In genomic region chr15:10771311-10771690, GRCm38 (mm10) we compare ENCODE assay signal across 12 mouse cellular contexts. TPM values are rescaled to one million over a fixed set of nuclear protein-coding genes. Genes with fewer than 3 reads are reported as not detected.
DNase-seq lines count a peak whose midpoint lies in the region; TF ChIP-seq lines count a peak whose summit lies in the region.
"Had no signal": no experiment of that assay in that cellular context is flagged by ENCODE, and none has a peak within 500 bp of the region (broad histone marks: within the 10 kb centered on the region; RNA-seq: fewer than 3 reads in every experiment).

No protein-coding gene starts in this region.

- no peak for TF ChIP-seq CTCF in C2C12 (IDR thresholded peaks at IDR 0.05; ENCODE audit: control insufficient read depth, insufficient read depth, insufficient read length)
- TF ChIP-seq CTCF in cerebellum, adult 2 months (IDR thresholded peaks at IDR 0.05; ENCODE audit: borderline replicate concordance, insufficient read depth, low read depth, low read length) = no peak

- H3ac ChIP-seq in C2C12 (ENCODE audit: control insufficient read depth, insufficient read length, low read depth) = no peak overlapping the region

- no peaks in the 10 kb centered on the region for H3K4me1 ChIP-seq in cerebellum, adult 2 months (ENCODE audit: control insufficient read depth, insufficient read depth, low read length)
- H3K4me1 ChIP-seq: forebrain, embryonic 15.5 days had no signal

- H3K36me3 ChIP-seq in C2C12 (ENCODE audit: control insufficient read depth, insufficient read depth) = no peaks in the 10 kb centered on the region
- H3K36me3 ChIP-seq: forebrain, embryonic 15.5 days; limb, embryonic 12.5 days had no signal

- H3K27ac ChIP-seq in cerebellum, adult 2 months (ENCODE audit: insufficient read depth, low read length) = no peak overlapping the region
- H3K27ac ChIP-seq: forebrain, embryonic 15.5 days; limb, embryonic 12.5 days had no signal

- no peaks in the 10 kb centered on the region for H3K79me2 ChIP-seq in C2C12 (ENCODE audit: control insufficient read depth, insufficient read depth)

- DNase-seq in heart, adult 11 months = peak; percentile 91
- no peak for DNase-seq in heart, adult 9 months (ENCODE audit: low spot score in 2 of 2)
- peak; percentile 15 to 25 for DNase-seq in kidney, adult 8-10 months
- peak; percentile 20 for DNase-seq in lung, postnatal 14 days
- no peak for DNase-seq in cerebellum, adult 2 months
- no peak for DNase-seq in frontal cortex, postnatal 14 days (ENCODE audit: low spot score in 2 of 2)
- DNase-seq in cerebellum, postnatal 36 days = no peak
- DNase-seq: cerebellum, adult 8-10 months had no signal

- H3K27me3 ChIP-seq in C2C12 (ENCODE audit: control insufficient read depth, insufficient read depth, insufficient read length) = no peaks in the 10 kb centered on the region
- H3K27me3 ChIP-seq in cerebellum, adult 2 months (ENCODE audit: control insufficient read depth, insufficient read depth, low read length) = no peaks in the 10 kb centered on the region
- H3K27me3 ChIP-seq: CH12.LX; forebrain, embryonic 15.5 days; limb, embryonic 12.5 days had no signal

- no peak overlapping the region for H3K4me3 ChIP-seq in C2C12 (ENCODE audit: insufficient read depth, poor library complexity, severe bottlenecking)
- no peak overlapping the region for H3K4me3 ChIP-seq in cerebellum, adult 2 months (replicated peaks; ENCODE audit: insufficient read depth, low read depth, low read length)
- H3K4me3 ChIP-seq: forebrain, embryonic 15.5 days; limb, embryonic 12.5 days had no signal

- TF ChIP-seq POLR2A in cerebellum, adult 2 months (IDR thresholded peaks at IDR 0.05; ENCODE audit: borderline replicate concordance, insufficient read depth, low read length) = no peak

- WGBS in cerebellum, adult 2 months = 52% methylated on average over 4 of the region's 4 CpGs

- H3K79me3 ChIP-seq in C2C12 (ENCODE audit: low read depth) = no peaks in the 10 kb centered on the region

TF ChIP-seq in C2C12, 6 proteins besides CTCF, POLR2A, EP300 and RAD21:
- TF ChIP-seq CEBPB (IDR thresholded peaks at IDR 0.05; ENCODE audit: low read depth) = no peak
- TF ChIP-seq MYOD1 (IDR thresholded peaks at IDR 0.05; ENCODE audit: control insufficient read depth, insufficient read length, low read depth) = peak; percentile 19
- no peak for TF ChIP-seq FOSL1 (IDR thresholded peaks at IDR 0.05; ENCODE audit: insufficient read depth, low read length, poor library complexity, severe bottlenecking)

RNA-seq across cellular contexts. Expression of gene Rai14, which starts 56.9 kb away (rescaled TPM):
- polyA plus RNA-seq in C2C12 (2012; fragmentation: generic; extraction: Trizol) = 55.1 TPM
- 2.7 and 2.8 TPM in 2 replicates for polyA plus RNA-seq in cerebellum, adult 2 months (2012; rRNA removed)

Comparison
In these comparisons a context has a peak if more than half of its experiments do, and no peak if none do; other contexts are left out.
1. DNase-seq: peak in heart, adult 11 months (single experiment), kidney, adult 8-10 months (2 of 2) and lung, postnatal 14 days (single experiment); none in heart, adult 9 months (0 of 2), cerebellum, adult 2 months (0 of 2), frontal cortex, postnatal 14 days (0 of 2) and cerebellum, postnatal 36 days (0 of 2).
2. RNA of gene Rai14, which starts 56.9 kb away (polyA plus RNA-seq): 55.1 TPM in C2C12 (single experiment); 2.7 to 2.8 TPM in cerebellum, adult 2 months; every median in the first group is over 10 times any median in the second.